Mouse (Mus musculus) erythroblast, embryonic 14.5 days (primary cell): ENCODE data around the gene Tcirg1.

Experiments
- GATA1 ChIP-seq: IDR thresholded peaks from 2 replicates; pipeline ENCODE4 v1.6.1; 2012; ENCODE audit warnings: low read length, inconsistent platforms, mixed read lengths
- TAL1 ChIP-seq: IDR thresholded peaks from 3 replicates; pipeline ENCODE4 v1.6.1; 2012; ENCODE audit warnings: low read length, inconsistent platforms, mixed read lengths

- no peak for TF ChIP-seq GATA1
- TF ChIP-seq TAL1, result no peak
Measured at GRCm38 (mm10) chr19:3913692-3914091, 6.8 kb upstream of the Tcirg1 start.
